Mouse (Mus musculus) limb, embryonic 14.5 days (tissue): ENCODE data around the gene Gtpbp2. TPM values are rescaled to one million over a fixed set of nuclear protein-coding genes. Genes with fewer than 3 reads are reported as not detected.

ENCODE experiments used
- ATAC-seq: fragments of 200-750 bp; cut with Nextera tagmentation; 2 replicates; pipeline ENCODE4 v1.8.0; 2017; ENCODE audit warnings: low read depth, moderate number of reproducible peaks, moderate TSS enrichment; ENCODE audit not compliant: low FRiP score
- DNase-seq: peaks from one replicate; pipeline ENCODE4 v3.0.0-alpha.2; 2015; ENCODE audit warnings: low spot score
- H3K27ac ChIP-seq: fragments of 300-500 bp; sonication (generic); replicated peaks from 2 replicates; pipeline ENCODE4 v1.5.1; 2014; ENCODE audit warnings: low read depth, mild to moderate bottlenecking, low read length, moderate library complexity, mixed read lengths
- H3K27me3 ChIP-seq: fragments of 300-500 bp; sonication (generic); 2 replicates; pipeline ENCODE4 v1.6.1; 2014; ENCODE audit warnings: low read length, mixed read lengths; ENCODE audit not compliant: control insufficient read depth, insufficient read depth
- H3K36me3 ChIP-seq: fragments of 300-500 bp; sonication (generic); 2 replicates; pipeline ENCODE4 v1.6.1; 2014; ENCODE audit warnings: mild to moderate bottlenecking, low read length, moderate library complexity, mixed read lengths; ENCODE audit not compliant: control insufficient read depth, insufficient read depth
- H3K4me1 ChIP-seq: fragments of 300-500 bp; sonication (generic); 2 replicates; pipeline ENCODE4 v1.6.1; 2014; ENCODE audit warnings: antibody characterized with exemption, low read length, mixed read lengths; ENCODE audit not compliant: control insufficient read depth, insufficient read depth
- H3K4me2 ChIP-seq: fragments of 300-500 bp; sonication (generic); replicated peaks from 2 replicates; pipeline ENCODE4 v1.6.1; 2014; ENCODE audit warnings: low read depth, mild to moderate bottlenecking, low read length, moderate library complexity; ENCODE audit not compliant: severe bottlenecking
- H3K4me3 ChIP-seq: fragments of 300-500 bp; sonication (generic); replicated peaks from 2 replicates; pipeline ENCODE4 v1.5.1; 2014; ENCODE audit warnings: low read length
- H3K9ac ChIP-seq: fragments of 300-500 bp; sonication (generic); 2 replicates; pipeline ENCODE4 v1.6.1; 2014; ENCODE audit warnings: mild to moderate bottlenecking, low read depth, low read length, moderate library complexity; ENCODE audit not compliant: severe bottlenecking
- H3K9me3 ChIP-seq: fragments of 300-500 bp; sonication (generic); 2 replicates; pipeline ENCODE4 v1.6.1; 2016; ENCODE audit warnings: low read length; ENCODE audit not compliant: control insufficient read depth
- POLR2A ChIP-seq: fragments of 200-500 bp; IDR thresholded peaks from 2 replicates; pipeline ENCODE4 v1.8.0; 2012; ENCODE audit warnings: inconsistent platforms, mild to moderate bottlenecking, moderate library complexity, borderline replicate concordance; ENCODE audit not compliant: insufficient read depth, insufficient read length; ENCODE audit errors: extremely low read depth
- WGBS: fragments of 180-500 bp; shearing (Covaris S2); extraction: QIAGEN DNeasy Blood & Tissue Kit; methylation state at CpG from one replicate; pipeline ENCODE4 v1.1.7; 2014; 5-methylcytosine and 5-hydroxymethylcytosine counted together
- polyA plus RNA-seq, 2 experiments: library from polyadenylated mRNA; depleted of rRNA in 1 of 2; stranded (reverse) in 1 of 2; unstranded in 1 of 2; fragments of >200 nt; fragmentation: Nextera tagmentation in 1 of 2; extraction: Ambion mirVana in 1 of 2; gene quantifications; 2 replicates each; pipeline versions ENCODE4 v1.2.1 to v1.2.3; 2012 to 2014

Gtpbp2 gene
- polyA plus RNA-seq, 2 experiments: 29.8 to 166 TPM

DNA sequence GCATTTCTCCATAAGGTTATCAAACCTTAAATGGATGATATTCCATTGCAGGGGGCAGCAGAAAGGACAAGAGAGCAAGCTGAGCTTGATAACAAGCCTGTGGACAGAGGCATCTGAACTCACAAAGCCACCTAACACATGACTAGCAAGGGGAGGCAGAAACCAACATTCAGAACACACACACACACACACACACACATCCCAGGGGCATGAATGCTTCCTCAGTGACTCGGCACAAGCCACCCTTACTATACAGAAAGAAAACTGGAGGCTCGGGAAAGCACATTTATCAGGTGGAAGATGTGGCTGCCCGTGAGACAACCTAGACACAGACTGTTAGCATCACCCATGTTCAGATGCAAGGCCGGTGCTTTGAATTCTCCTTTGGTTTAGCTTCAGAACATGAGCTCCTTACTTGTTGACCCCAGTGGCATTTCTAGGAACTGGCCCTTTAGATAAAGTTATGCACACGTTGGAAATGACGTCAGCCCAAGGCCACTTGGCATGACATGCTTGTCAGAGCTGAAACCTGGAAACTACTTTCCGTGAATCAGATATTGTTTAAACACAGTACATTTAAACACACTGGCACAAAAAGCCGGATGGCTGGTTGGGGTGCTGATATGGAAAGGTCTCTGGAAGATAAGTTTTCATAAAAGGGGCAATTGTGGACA is 22.1 kb upstream of the Gtpbp2 start:
- WGBS: 75% methylated on average over 8 of the region's 8 CpGs
- no peak for ATAC-seq

DNA sequence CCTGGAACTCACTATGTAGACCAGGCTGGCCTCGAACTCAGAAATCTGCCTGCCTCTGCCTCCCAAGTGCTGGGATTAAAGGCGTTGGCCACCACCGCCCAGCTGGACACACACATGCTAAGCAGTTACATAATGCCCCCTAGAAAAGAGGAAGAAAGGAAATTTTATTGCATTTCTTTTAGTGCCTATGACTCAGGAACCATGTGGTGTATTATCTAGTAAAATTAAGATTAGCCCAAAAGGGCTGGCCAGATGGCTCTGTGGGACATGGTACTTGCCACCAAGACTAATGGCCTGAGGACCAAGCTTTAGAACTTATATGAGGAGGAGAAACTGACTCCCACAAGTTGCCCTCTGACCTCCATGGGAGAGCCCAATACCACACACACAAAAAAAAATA is 21.0 kb upstream of the Gtpbp2 start:
- no peak overlapping the region for H3K27ac ChIP-seq
- 79% methylated on average over 3 of the region's 3 CpGs for WGBS
- H3K9ac ChIP-seq: no peak overlapping the region
- no peaks in the 10 kb centered on the region for H3K27me3 ChIP-seq
- H3K4me1 ChIP-seq: 0 out of 2 replicates have a peak, but pooled peaks cover 6% of the 10 kb centered on the region
- TF ChIP-seq POLR2A: no peak
- no peak overlapping the region for H3K4me3 ChIP-seq
- no peak overlapping the region for H3K4me2 ChIP-seq
- no peaks in the 10 kb centered on the region for H3K9me3 ChIP-seq
- no peak for DNase-seq
- no peak for ATAC-seq
- H3K36me3 ChIP-seq: no peaks in the 10 kb centered on the region

More for the DNA sequence above, 22.1 kb upstream of the Gtpbp2 start:
- H3K4me2 ChIP-seq: no peak overlapping the region
- H3K27ac ChIP-seq: no peak overlapping the region
- 0 out of 2 replicates have a peak, but pooled peaks cover 6% of the 10 kb centered on the region for H3K4me1 ChIP-seq
- H3K4me3 ChIP-seq: no peak overlapping the region
- no peaks in the 10 kb centered on the region for H3K27me3 ChIP-seq
- no peak for TF ChIP-seq POLR2A
- no peak overlapping the region for H3K9ac ChIP-seq
- no peaks in the 10 kb centered on the region for H3K9me3 ChIP-seq
- no peak for DNase-seq
- no peaks in the 10 kb centered on the region for H3K36me3 ChIP-seq

DNA sequence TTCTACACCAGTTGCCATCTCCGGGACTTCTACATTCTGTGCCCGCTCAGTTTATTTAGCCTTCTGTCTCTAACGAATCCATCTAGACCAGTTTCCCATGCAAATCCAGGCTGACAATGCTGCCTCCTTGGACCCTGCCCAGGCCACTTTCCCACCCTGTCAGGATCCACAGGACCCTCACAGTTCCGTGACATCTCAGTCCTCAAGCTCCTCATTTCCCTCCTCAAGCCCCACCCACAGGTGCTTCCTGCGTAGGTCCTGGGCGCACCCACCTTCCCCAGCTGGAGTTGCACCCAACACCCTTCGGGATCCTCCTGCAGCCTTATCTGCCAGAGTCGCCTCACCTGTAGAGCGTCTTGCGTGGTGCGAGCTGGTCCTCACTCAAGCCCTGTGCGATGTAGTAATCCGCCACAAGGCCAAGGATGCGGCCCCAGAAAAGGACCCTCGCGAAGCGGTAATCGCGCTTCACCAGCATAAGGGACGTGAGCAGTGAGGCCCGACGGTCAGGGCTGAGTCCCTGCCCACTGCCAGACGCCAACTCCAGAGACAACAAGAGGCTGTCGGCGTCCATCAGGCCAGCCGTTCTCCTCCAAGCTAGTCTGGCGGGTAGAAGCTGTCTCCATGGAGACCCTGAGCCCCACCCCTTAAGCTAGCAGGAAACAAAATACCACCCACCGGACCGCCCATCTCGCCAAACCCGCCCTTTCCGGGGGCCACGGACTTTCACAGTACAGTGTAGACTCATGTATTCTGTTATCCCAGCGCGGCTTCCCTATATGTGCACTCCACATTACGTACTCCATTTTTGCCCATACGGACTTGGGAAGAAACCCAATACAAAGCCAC is 17.0 kb upstream of the Gtpbp2 start, which contains the start of gene Rsph9:
TSS of gene Rsph9 (minus strand) at position 639 of the 846 bp plus-strand sequence.
- peak; percentile 89 for DNase-seq
- no peaks in the 10 kb centered on the region for H3K9me3 ChIP-seq
- peak; percentile 94 for ATAC-seq
- H3K4me1 ChIP-seq: 0 out of 2 replicates have a peak, but pooled peaks cover 6% of the 10 kb centered on the region
- no peak for TF ChIP-seq POLR2A
- peak within 1 kb of the TSS; percentile 72 for H3K4me2 ChIP-seq
- H3K27me3 ChIP-seq: no peaks in the 10 kb centered on the region
- WGBS: 7% methylated on average over 37 of the region's 37 CpGs
- no peak within 1 kb of the TSS for H3K27ac ChIP-seq
- peaks cover 33% of the 10 kb centered on the region for H3K36me3 ChIP-seq
- H3K4me3 ChIP-seq: peak within 1 kb of the TSS; percentile 47
- H3K9ac ChIP-seq: peak within 1 kb of the TSS; percentile 36

- Histone ChIP-seq H3K27ac (peak within 1 kb of the TSS; percentile 45; the same call in 1 of the 2 replicates), H3K4me1 (peaks cover 7% of the 10 kb centered on the region; the same call in 1 of the 2 replicates), H3K4me3 (peak within 1 kb of the TSS; percentile 66), H3K9me3 (no peaks in the 10 kb centered on the region), H3K27me3 (no peaks in the 10 kb centered on the region), H3K4me2 (peak within 1 kb of the TSS; percentile 77), H3K9ac (peak within 1 kb of the TSS; percentile 74), H3K36me3 (peaks cover 12% of the 10 kb centered on the region)
- DNase-seq (peak; percentile 95), ATAC-seq (peak; percentile 88)
- WGBS: 6% methylated on average over 33 of the region's 33 CpGs
- peak; percentile 85; the same call in 1 of the 2 replicates for TF ChIP-seq POLR2A
These were observed 7.7 kb upstream of the Gtpbp2 start, which contains the start of gene Mad2l1bp for GRCm38 (mm10) chr17:46152847-46153782. Gene Mad2l1bp, minus strand, starts transcription at chr17:46153553.
